Mouse (Mus musculus) Patski (cell line): ENCODE results near the gene Arhgef19. TPM values are rescaled to one million over a fixed set of nuclear protein-coding genes. Genes with fewer than 3 reads are reported as not detected.
A peak's percentile ranks its signal among the peaks of the same experiment; 100 is the strongest.

Experiments
- ATAC-seq: fragments of 100-300 bp; one replicate; pipeline ENCODE4 v1.8.0; 2021
- CTCF ChIA-PET: fragments of 350-600 bp; sonication (Branson Sonifier 250); formaldehyde crosslinking; loops from one replicate; lab custom pipeline; 2022; ENCODE audit warnings: inconsistent platforms; lab: Charles Lee
- POLR2A ChIA-PET: fragments of 350-600 bp; sonication (Branson Sonifier 250); formaldehyde crosslinking; loops from one replicate; lab custom pipeline; 2022; ENCODE audit warnings: antibody characterized with exemption, inconsistent platforms; lab: Charles Lee
- DNase-seq: peaks from one replicate; pipeline ENCODE4 v3.0.0-alpha.2; 2011; ENCODE audit warnings: low read depth, low spot score
- H3K27me3 ChIP-seq: fragments of 371-371 bp; one replicate; pipeline ENCODE4 v1.5.1; 2021
- CTCF ChIP-seq: fragments of 100-300 bp; IDR thresholded peaks from one replicate; pipeline ENCODE4 v1.5.1; 2021
- in situ Hi-C: fragments of 300-500 bp; cut with MboI; formaldehyde crosslinking; loops from 3 replicates; pipeline ENCODE4 v1.11.1; 2018; ENCODE audit warnings: low pct_unique_long_range_greater_than_20kb, mixed read lengths
- polyA plus RNA-seq: library from polyadenylated mRNA; unstranded; gene quantifications from one replicate; pipeline ENCODE4 v1.2.3, GENCODE M21; 2021

Gene Arhgef19
- polyA plus RNA-seq, 1 experiment from 2014 or later = 4.8 TPM

- no peak for TF ChIP-seq CTCF
- ChIA-PET POLR2A (no interaction called here), CTCF (no interaction called here)
- in situ Hi-C loops = no loop called here
- DNase-seq (no peak), ATAC-seq (no peak)
- no peaks in the 10 kb centered on the region for H3K27me3 ChIP-seq
Measured at GRCm38 (mm10) chr4:141236856-141237255, 2.4 kb upstream of the Arhgef19 start.

GRCm38 (mm10) chr4:141238492-141239387 lies 559 bp upstream of the Arhgef19 start:
- no peak for TF ChIP-seq CTCF
- DNase-seq (no peak), ATAC-seq (no peak)
- in situ Hi-C loops = no loop called here
- no peaks in the 10 kb centered on the region for H3K27me3 ChIP-seq
- ChIA-PET POLR2A (no interaction called here), CTCF (no interaction called here)

DNA sequence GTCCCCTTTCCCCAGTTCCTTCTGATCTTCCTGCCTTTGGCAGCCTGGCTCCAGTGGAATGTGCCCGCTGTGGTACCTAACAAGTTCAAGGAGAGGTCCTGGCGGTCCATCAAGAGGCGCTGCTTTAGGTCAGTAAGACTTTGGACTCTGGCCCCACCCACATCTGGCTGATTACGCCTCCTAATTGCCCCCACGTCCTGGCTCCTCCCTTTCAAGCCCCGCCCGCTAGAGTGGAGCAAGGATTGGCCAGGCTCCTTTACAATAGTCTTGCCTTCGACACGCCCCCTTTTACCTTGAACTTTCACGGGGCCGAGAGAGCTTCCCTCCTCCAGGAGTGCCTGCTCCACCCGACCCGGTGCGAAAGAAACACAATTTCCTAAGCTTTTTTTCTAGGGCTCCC lies 1.3 kb downstream of the Arhgef19 start:
- no peaks in the 10 kb centered on the region for H3K27me3 ChIP-seq
- no peak for DNase-seq
- POLR2A ChIA-PET = no interaction called here
- CTCF ChIA-PET = no interaction called here
- TF ChIP-seq CTCF = no peak
- ATAC-seq = no peak
- in situ Hi-C loops = no loop called here

DNA sequence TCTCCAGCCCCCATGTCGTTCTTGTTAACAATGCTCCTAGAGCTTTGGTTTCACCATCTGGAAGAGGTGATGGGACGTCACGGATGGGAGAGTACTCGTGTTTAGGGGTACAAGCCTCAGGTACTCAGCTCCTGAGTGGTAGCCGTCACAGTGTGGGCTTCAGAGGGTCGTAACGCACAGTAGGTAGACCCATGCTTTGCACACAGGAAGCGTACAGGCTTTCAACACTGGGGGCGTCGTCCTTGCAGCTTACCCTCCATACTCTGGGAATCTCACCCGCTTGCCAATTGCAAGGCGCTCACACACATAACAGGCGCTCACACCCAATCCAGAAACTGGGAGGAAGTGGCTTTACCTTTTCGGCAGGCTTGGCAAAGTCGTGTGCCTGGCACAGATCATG lies 2.6 kb downstream of the Arhgef19 start:
- ATAC-seq (no peak), DNase-seq (no peak)
- ChIA-PET CTCF (interaction anchor here (0.8 kb wide), 1 partner anchor 91 kb away, joined by 3 read pairs; no protein-coding TSS in a partner anchor), POLR2A (no interaction called here)
- in situ Hi-C loops = no loop called here
- no peaks in the 10 kb centered on the region for H3K27me3 ChIP-seq
- TF ChIP-seq CTCF = no peak

GRCm38 (mm10) chr4:141242651-141243241 lies 3.4 kb downstream of the Arhgef19 start:
- no peak for ATAC-seq
- no peaks in the 10 kb centered on the region for H3K27me3 ChIP-seq
- CTCF ChIA-PET = no interaction called here
- TF ChIP-seq CTCF = no peak
- no peak for DNase-seq
- POLR2A ChIA-PET = interaction anchor here (0.6 kb wide), 1 partner anchor 240 kb away, joined by 3 read pairs; no protein-coding TSS in a partner anchor
- in situ Hi-C loops = no loop called here

GRCm38 (mm10) chr4:141243636-141244035 lies 4.3 kb downstream of the Arhgef19 start:
- CTCF ChIA-PET = interaction anchor here (0.9 kb wide), 1 partner anchor 30 kb away, joined by 3 read pairs; no protein-coding TSS in a partner anchor
- in situ Hi-C loops = no loop called here
- H3K27me3 ChIP-seq = no peaks in the 10 kb centered on the region
- TF ChIP-seq CTCF = no peak
- ATAC-seq = no peak
- POLR2A ChIA-PET = no interaction called here
- DNase-seq = no peak

GRCm38 (mm10) chr4:141244401-141244800 lies 5.1 kb downstream of the Arhgef19 start:
- H3K27me3 ChIP-seq = no peaks in the 10 kb centered on the region
- in situ Hi-C loops = no loop called here
- ATAC-seq = no peak
- ChIA-PET POLR2A (no interaction called here), CTCF (interaction anchor here (0.9 kb wide), 1 partner anchor 29 kb away, joined by 3 read pairs; no protein-coding TSS in a partner anchor)
- TF ChIP-seq CTCF = no peak
- no peak for DNase-seq

DNA sequence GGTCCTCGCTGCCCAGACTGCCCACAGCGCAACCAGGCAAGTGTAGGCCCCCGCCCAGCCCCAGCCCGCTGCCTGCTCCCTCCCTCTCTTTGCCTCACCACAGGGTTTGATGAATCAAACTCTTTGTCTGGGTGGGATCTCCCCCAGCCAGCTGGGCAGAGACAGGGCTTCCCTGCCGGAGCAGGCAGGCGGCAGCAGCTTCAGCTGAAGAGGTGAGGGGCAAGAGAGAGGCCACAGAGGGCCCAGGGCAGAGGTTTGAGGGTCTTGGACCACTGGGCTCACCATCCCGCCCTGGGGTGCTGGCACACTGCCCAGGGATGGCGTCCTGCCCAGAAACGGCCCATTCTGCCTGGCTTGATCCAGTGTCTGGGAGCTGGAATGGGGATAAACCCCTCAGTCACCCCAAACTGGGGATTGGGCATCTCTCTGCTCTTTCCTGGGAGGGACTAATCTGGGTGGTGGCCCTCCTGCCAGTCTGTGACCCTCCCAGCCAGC lies 5.7 kb downstream of the Arhgef19 start:
- ChIA-PET POLR2A (no interaction called here), CTCF (no interaction called here)
- H3K27me3 ChIP-seq = no peaks in the 10 kb centered on the region
- in situ Hi-C loops = no loop called here
- DNase-seq (peak; percentile 53), ATAC-seq (peak; percentile 13)
- TF ChIP-seq CTCF = no peak

- POLR2A ChIA-PET = interaction anchor here (0.7 kb wide), 1 partner anchor 42 kb away, joined by 3 read pairs; no protein-coding TSS in a partner anchor
- ATAC-seq = no peak
- TF ChIP-seq CTCF = no peak
- DNase-seq = no peak
- in situ Hi-C loops = no loop called here
- no peaks in the 10 kb centered on the region for H3K27me3 ChIP-seq
- CTCF ChIA-PET = no interaction called here
Measured at GRCm38 (mm10) chr4:141246089-141246997, 7.0 kb downstream of the Arhgef19 start.

DNA sequence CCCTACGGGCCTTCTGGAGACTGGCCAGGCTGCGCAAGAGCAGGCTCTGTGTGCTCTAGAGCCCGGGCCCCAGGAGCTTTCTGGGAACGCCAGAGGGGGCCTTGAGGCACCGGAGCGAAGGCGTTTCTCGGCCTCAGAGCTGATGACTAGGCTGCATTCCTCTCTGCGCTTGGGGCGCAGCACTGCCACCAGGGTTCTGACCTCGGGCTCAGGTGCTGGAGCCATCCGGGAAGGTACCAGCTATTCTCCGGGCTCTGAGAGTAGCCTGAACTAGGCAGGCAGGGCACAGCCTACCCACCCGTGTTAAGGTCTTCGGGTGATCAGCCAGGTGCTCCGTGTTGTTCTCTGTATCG lies 7.7 kb downstream of the Arhgef19 start:
- no peak for TF ChIP-seq CTCF
- POLR2A ChIA-PET = interaction anchor here (0.7 kb wide), 1 partner anchor 42 kb away, joined by 3 read pairs; no protein-coding TSS in a partner anchor
- no peak for ATAC-seq
- in situ Hi-C loops = no loop called here
- no peaks in the 10 kb centered on the region for H3K27me3 ChIP-seq
- no peak for DNase-seq
- CTCF ChIA-PET = no interaction called here
